Mouse (Mus musculus): ENCODE measurements around the gene Vipr1. TPM values are rescaled to one million over a fixed set of nuclear protein-coding genes. Genes with fewer than 3 reads are reported as not detected.

Vipr1 gene
- polyA plus RNA-seq, 1 experiment from 2014 or later: 0.45 TPM

- Histone ChIP-seq H3K36me3 (ENCODE audit: control insufficient read depth, insufficient read depth, low read length) (no peaks in the 10 kb centered on the region), H3K4me2 (ENCODE audit: low read depth) (no peak overlapping the region), H3K4me3 (ENCODE audit: low read depth, low read length) (no peak overlapping the region), H3K4me1 (ENCODE audit: control insufficient read depth, insufficient read depth, low read length) (peaks cover 4% of the 10 kb centered on the region; the same call in 1 of the 2 replicates), H3K9me3 (ENCODE audit: control insufficient read depth, low read length) (no peaks in the 10 kb centered on the region), H3K27ac (ENCODE audit: low read depth, low read length) (no peak overlapping the region), H3K9ac (ENCODE audit: low read length) (no peak overlapping the region), H3K27me3 (ENCODE audit: control insufficient read depth, insufficient read depth, low read length) (no peaks in the 10 kb centered on the region)
- 93% methylated on average over 5 of the region's 5 CpGs for WGBS
- no peak for ATAC-seq (ENCODE audit: insufficient read depth, low FRiP score, low TSS enrichment)
- no peak for DNase-seq (ENCODE audit: low spot score)
Measured at GRCm38 (mm10) chr9:121664104-121664503, 21.6 kb downstream of the Vipr1 start.

- Histone ChIP-seq H3K27ac (ENCODE audit: low read depth, low read length) (no peak overlapping the region), H3K36me3 (ENCODE audit: control insufficient read depth, insufficient read depth, low read length) (no peaks in the 10 kb centered on the region), H3K9me3 (ENCODE audit: control insufficient read depth, low read length) (no peaks in the 10 kb centered on the region), H3K4me1 (ENCODE audit: control insufficient read depth, insufficient read depth, low read length) (peaks cover 11% of the 10 kb centered on the region), H3K4me3 (ENCODE audit: low read depth, low read length) (no peak overlapping the region), H3K27me3 (ENCODE audit: control insufficient read depth, insufficient read depth, low read length) (peaks cover 10% of the 10 kb centered on the region), H3K4me2 (ENCODE audit: low read depth) (no peak overlapping the region), H3K9ac (ENCODE audit: low read length) (no peak overlapping the region)
- ATAC-seq (ENCODE audit: insufficient read depth, low FRiP score, low TSS enrichment) (no peak), DNase-seq (ENCODE audit: low spot score) (no peak)
- 69% methylated on average over 16 of the region's 16 CpGs for WGBS
Measured at GRCm38 (mm10) chr9:121666957-121667630, 24.6 kb downstream of the Vipr1 start.

GRCm38 (mm10) chr9:121667822-121668221 lies 25.3 kb downstream of the Vipr1 start:
- ATAC-seq (ENCODE audit: insufficient read depth, low FRiP score, low TSS enrichment) (no peak), DNase-seq (ENCODE audit: low spot score) (no peak)
- peaks cover 10% of the 10 kb centered on the region for H3K27me3 ChIP-seq (ENCODE audit: control insufficient read depth, insufficient read depth, low read length)
- no peak overlapping the region for H3K4me2 ChIP-seq (ENCODE audit: low read depth)
- no peaks in the 10 kb centered on the region for H3K9me3 ChIP-seq (ENCODE audit: control insufficient read depth, low read length)
- WGBS: 81% methylated on average over 9 of the region's 11 CpGs
- H3K4me3 ChIP-seq (ENCODE audit: low read depth, low read length): no peak overlapping the region
- peaks cover 14% of the 10 kb centered on the region for H3K4me1 ChIP-seq (ENCODE audit: control insufficient read depth, insufficient read depth, low read length)
- H3K27ac ChIP-seq (ENCODE audit: low read depth, low read length): no peak overlapping the region
- H3K36me3 ChIP-seq (ENCODE audit: control insufficient read depth, insufficient read depth, low read length): no peaks in the 10 kb centered on the region
- H3K9ac ChIP-seq (ENCODE audit: low read length): no peak overlapping the region

GRCm38 (mm10) chr9:121669348-121669791 lies 26.9 kb downstream of the Vipr1 start:
- no peaks in the 10 kb centered on the region for H3K9me3 ChIP-seq (ENCODE audit: control insufficient read depth, low read length)
- peaks cover 10% of the 10 kb centered on the region for H3K27me3 ChIP-seq (ENCODE audit: control insufficient read depth, insufficient read depth, low read length)
- WGBS: under 1% methylated on average over 28 of the region's 28 CpGs
- peak overlapping the region; percentile 41 for H3K9ac ChIP-seq (ENCODE audit: low read length)
- peak; percentile 82 for DNase-seq (ENCODE audit: low spot score)
- H3K4me3 ChIP-seq (ENCODE audit: low read depth, low read length): peak overlapping the region; percentile 3; the same call in 1 of the 2 replicates
- peaks cover 14% of the 10 kb centered on the region for H3K4me1 ChIP-seq (ENCODE audit: control insufficient read depth, insufficient read depth, low read length)
- H3K36me3 ChIP-seq (ENCODE audit: control insufficient read depth, insufficient read depth, low read length): no peaks in the 10 kb centered on the region
- peak; percentile 69 for ATAC-seq (ENCODE audit: insufficient read depth, low FRiP score, low TSS enrichment)
- H3K27ac ChIP-seq (ENCODE audit: low read depth, low read length): no peak overlapping the region
- H3K4me2 ChIP-seq (ENCODE audit: low read depth): peak overlapping the region; percentile 35

- Histone ChIP-seq H3K9ac (ENCODE audit: low read length) (no peak overlapping the region), H3K36me3 (ENCODE audit: control insufficient read depth, insufficient read depth, low read length) (no peaks in the 10 kb centered on the region), H3K27ac (ENCODE audit: low read depth, low read length) (no peak overlapping the region), H3K4me2 (ENCODE audit: low read depth) (no peak overlapping the region), H3K4me3 (ENCODE audit: low read depth, low read length) (no peak overlapping the region), H3K9me3 (ENCODE audit: control insufficient read depth, low read length) (no peaks in the 10 kb centered on the region), H3K4me1 (ENCODE audit: control insufficient read depth, insufficient read depth, low read length) (peaks cover 10% of the 10 kb centered on the region; the same call in 1 of the 2 replicates), H3K27me3 (ENCODE audit: control insufficient read depth, insufficient read depth, low read length) (peaks cover 10% of the 10 kb centered on the region)
- DNase-seq (ENCODE audit: low spot score): peak; percentile 54
- ATAC-seq (ENCODE audit: insufficient read depth, low FRiP score, low TSS enrichment): 0 out of 2 replicates have a peak, but pooled peaks have one; percentile 32
- WGBS: 18% methylated on average over 7 of the region's 7 CpGs
Measured at GRCm38 (mm10) chr9:121671300-121671699, 28.8 kb downstream of the Vipr1 start.

- Histone ChIP-seq H3K9ac (ENCODE audit: low read length) (no peak overlapping the region), H3K9me3 (ENCODE audit: control insufficient read depth, low read length) (no peaks in the 10 kb centered on the region), H3K36me3 (ENCODE audit: control insufficient read depth, insufficient read depth, low read length) (no peaks in the 10 kb centered on the region), H3K27me3 (ENCODE audit: control insufficient read depth, insufficient read depth, low read length) (peaks cover 10% of the 10 kb centered on the region), H3K4me2 (ENCODE audit: low read depth) (no peak overlapping the region), H3K27ac (ENCODE audit: low read depth, low read length) (no peak overlapping the region), H3K4me3 (ENCODE audit: low read depth, low read length) (no peak overlapping the region), H3K4me1 (ENCODE audit: control insufficient read depth, insufficient read depth, low read length) (peaks cover 10% of the 10 kb centered on the region; the same call in 1 of the 2 replicates)
- DNase-seq (ENCODE audit: low spot score) (no peak), ATAC-seq (ENCODE audit: insufficient read depth, low FRiP score, low TSS enrichment) (no peak)
- WGBS: 71% methylated on average over 5 of the region's 5 CpGs
Measured at GRCm38 (mm10) chr9:121672311-121672710, 29.8 kb downstream of the Vipr1 start.

GRCm38 (mm10) chr9:121673716-121674115 lies 31.2 kb downstream of the Vipr1 start:
- Histone ChIP-seq H3K4me2 (ENCODE audit: low read depth) (no peak overlapping the region), H3K36me3 (ENCODE audit: control insufficient read depth, insufficient read depth, low read length) (no peaks in the 10 kb centered on the region), H3K27me3 (ENCODE audit: control insufficient read depth, insufficient read depth, low read length) (peaks cover 10% of the 10 kb centered on the region), H3K27ac (ENCODE audit: low read depth, low read length) (no peak overlapping the region), H3K9me3 (ENCODE audit: control insufficient read depth, low read length) (no peaks in the 10 kb centered on the region), H3K9ac (ENCODE audit: low read length) (no peak overlapping the region), H3K4me1 (ENCODE audit: control insufficient read depth, insufficient read depth, low read length) (peaks cover 10% of the 10 kb centered on the region; the same call in 1 of the 2 replicates), H3K4me3 (ENCODE audit: low read depth, low read length) (no peak overlapping the region)
- DNase-seq (ENCODE audit: low spot score) (no peak), ATAC-seq (ENCODE audit: insufficient read depth, low FRiP score, low TSS enrichment) (no peak)
- WGBS: 87% methylated on average over 5 of the region's 5 CpGs

GRCm38 (mm10) chr9:121675011-121675410 lies 32.5 kb downstream of the Vipr1 start:
- Histone ChIP-seq H3K4me1 (ENCODE audit: control insufficient read depth, insufficient read depth, low read length) (peaks cover 9% of the 10 kb centered on the region; the same call in 1 of the 2 replicates), H3K36me3 (ENCODE audit: control insufficient read depth, insufficient read depth, low read length) (no peaks in the 10 kb centered on the region), H3K4me2 (ENCODE audit: low read depth) (no peak overlapping the region), H3K4me3 (ENCODE audit: low read depth, low read length) (no peak overlapping the region), H3K27ac (ENCODE audit: low read depth, low read length) (no peak overlapping the region), H3K27me3 (ENCODE audit: control insufficient read depth, insufficient read depth, low read length) (peaks cover 8% of the 10 kb centered on the region), H3K9me3 (ENCODE audit: control insufficient read depth, low read length) (no peaks in the 10 kb centered on the region), H3K9ac (ENCODE audit: low read length) (no peak overlapping the region)
- no peak for ATAC-seq (ENCODE audit: insufficient read depth, low FRiP score, low TSS enrichment)
- 85% methylated on average over 9 of the region's 9 CpGs for WGBS
- no peak for DNase-seq (ENCODE audit: low spot score)

- WGBS: 94% methylated on average over 2 of the region's 2 CpGs
Measured at GRCm38 (mm10) chr9:121675556-121675955, 33.0 kb downstream of the Vipr1 start.

More at GRCm38 (mm10) chr9:121675556-121675955, 33.0 kb downstream of the Vipr1 start:
- no peaks in the 10 kb centered on the region for H3K36me3 ChIP-seq (ENCODE audit: control insufficient read depth, insufficient read depth, low read length)
- H3K4me1 ChIP-seq (ENCODE audit: control insufficient read depth, insufficient read depth, low read length): peaks cover 7% of the 10 kb centered on the region; the same call in 1 of the 2 replicates
- H3K9ac ChIP-seq (ENCODE audit: low read length): no peak overlapping the region
- no peak overlapping the region for H3K27ac ChIP-seq (ENCODE audit: low read depth, low read length)
- peaks cover 3% of the 10 kb centered on the region; the same call in 1 of the 2 replicates for H3K27me3 ChIP-seq (ENCODE audit: control insufficient read depth, insufficient read depth, low read length)
- ATAC-seq (ENCODE audit: insufficient read depth, low FRiP score, low TSS enrichment) (no peak), DNase-seq (ENCODE audit: low spot score) (no peak)
- H3K9me3 ChIP-seq (ENCODE audit: control insufficient read depth, low read length): no peaks in the 10 kb centered on the region
- H3K4me2 ChIP-seq (ENCODE audit: low read depth): no peak overlapping the region
- H3K4me3 ChIP-seq (ENCODE audit: low read depth, low read length): no peak overlapping the region

Measured in neural tube, embryonic 11.5 days (tissue).